Mouse (Mus musculus): ENCODE measurements at regions not wholly inside any gene's neighbourhood (a gene's known extent, or its start where the extent isn't known, plus 50 kb on each side); places are given as distances from the start of the nearest gene placed in this dataset.
A peak's percentile ranks its signal among the peaks of the same experiment; 100 is the strongest.

- peak; percentile 84 for ATAC-seq (replicated peaks; ENCODE audit: low FRiP score, low TSS enrichment, poor library complexity, severe bottlenecking)
Measured at GRCm38 (mm10) chr15:7459992-7460820, 62.0 kb upstream of the Egflam start.

- ATAC-seq (replicated peaks; ENCODE audit: low FRiP score, low TSS enrichment, poor library complexity, severe bottlenecking): no peak
Measured at GRCm38 (mm10) chr15:7462549-7462948, 64.4 kb upstream of the Egflam start.

GRCm38 (mm10) chr15:7463444-7464350 is 65.5 kb upstream of the Egflam start:
- no peak for ATAC-seq (replicated peaks; ENCODE audit: low FRiP score, low TSS enrichment, poor library complexity, severe bottlenecking)

DNA sequence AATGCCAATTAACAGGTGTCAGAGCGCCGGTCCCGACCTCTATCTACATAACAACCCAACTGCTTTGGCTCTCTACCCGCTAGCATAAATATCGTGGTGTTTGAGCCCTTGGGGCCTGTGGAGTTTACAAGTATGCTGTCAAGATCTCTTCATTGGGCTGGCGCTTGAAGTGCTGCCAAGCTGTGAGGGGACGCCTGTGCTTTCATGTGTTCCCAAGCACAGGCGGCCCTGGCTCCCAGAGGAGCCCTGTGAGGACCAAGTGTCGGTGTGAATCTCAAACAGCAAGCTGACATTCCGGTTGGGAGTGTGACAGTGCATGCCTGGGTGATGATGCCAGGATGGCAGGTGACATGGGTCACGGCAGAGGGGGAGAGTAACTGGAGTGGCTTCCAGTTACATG is 82.0 kb upstream of the Egflam start:
- no peak for ATAC-seq (replicated peaks; ENCODE audit: low FRiP score, low TSS enrichment, poor library complexity, severe bottlenecking)

GRCm38 (mm10) chr15:7480792-7481210 is 82.6 kb upstream of the Egflam start:
- no peak for ATAC-seq (replicated peaks; ENCODE audit: low FRiP score, low TSS enrichment, poor library complexity, severe bottlenecking)

- no peak for ATAC-seq (replicated peaks; ENCODE audit: low FRiP score, low TSS enrichment, poor library complexity, severe bottlenecking)
Measured at GRCm38 (mm10) chr15:7483686-7484085, 85.5 kb upstream of the Egflam start.

GRCm38 (mm10) chr15:7491091-7491490 is 92.9 kb upstream of the Egflam start:
- ATAC-seq (replicated peaks; ENCODE audit: low FRiP score, low TSS enrichment, poor library complexity, severe bottlenecking): no peak

DNA sequence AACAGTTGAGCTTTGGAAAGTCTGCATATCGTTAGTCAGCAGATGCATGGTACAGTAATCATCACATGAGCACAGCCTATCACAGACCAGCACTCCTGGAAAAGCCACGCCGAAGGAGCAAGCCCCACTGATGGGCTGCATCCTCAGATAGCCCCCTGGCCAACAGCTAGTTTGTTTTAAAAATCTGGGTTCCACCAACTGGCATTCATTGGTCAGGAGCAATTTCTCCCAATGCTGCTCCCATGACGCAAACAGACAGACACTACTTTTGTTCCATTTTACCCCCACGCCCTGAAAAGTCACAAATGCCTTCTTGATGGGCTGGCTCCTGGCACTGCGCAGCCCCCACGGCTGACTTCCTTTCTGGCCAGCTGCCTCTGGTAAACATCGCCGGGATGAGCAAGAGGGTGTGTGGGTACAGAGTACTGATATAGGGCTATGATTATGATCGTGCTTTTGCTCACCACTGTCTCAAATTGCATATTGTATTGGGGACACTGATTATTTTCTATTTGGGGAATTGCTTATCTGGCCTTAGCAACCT is 95.0 kb upstream of the Egflam start:
- ATAC-seq (replicated peaks; ENCODE audit: low FRiP score, low TSS enrichment, poor library complexity, severe bottlenecking): no peak

DNA sequence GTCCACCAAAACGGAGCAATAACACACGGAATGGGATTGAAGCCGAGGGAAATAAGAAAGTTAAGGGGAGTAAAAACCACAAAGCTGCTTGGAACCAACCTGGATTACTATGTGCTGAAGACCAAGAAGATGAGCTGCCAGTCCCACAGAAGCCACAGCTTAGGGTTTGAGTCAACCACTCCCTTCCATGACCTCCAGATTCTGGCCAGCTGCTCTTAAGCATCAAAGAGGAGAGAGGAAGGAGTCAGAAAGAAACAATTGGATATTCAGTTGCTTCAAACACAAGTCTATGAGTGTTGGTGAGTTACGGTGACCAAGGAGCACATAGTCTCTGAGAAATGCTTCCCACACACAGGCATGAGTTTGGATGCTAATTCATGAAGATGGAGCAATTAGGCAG is 99.7 kb upstream of the Egflam start:
- ATAC-seq (replicated peaks; ENCODE audit: low FRiP score, low TSS enrichment, poor library complexity, severe bottlenecking): no peak

- ATAC-seq (replicated peaks; ENCODE audit: low FRiP score, low TSS enrichment, poor library complexity, severe bottlenecking): no peak
Measured at GRCm38 (mm10) chr15:7508535-7508934, 110.3 kb upstream of the Egflam start.

GRCm38 (mm10) chr15:7514743-7515273 is 116.6 kb upstream of the Egflam start:
- no peak for ATAC-seq (replicated peaks; ENCODE audit: low FRiP score, low TSS enrichment, poor library complexity, severe bottlenecking)

GRCm38 (mm10) chr15:7521611-7522010 is 123.4 kb upstream of the Egflam start:
- ATAC-seq (replicated peaks; ENCODE audit: low FRiP score, low TSS enrichment, poor library complexity, severe bottlenecking): no peak

DNA sequence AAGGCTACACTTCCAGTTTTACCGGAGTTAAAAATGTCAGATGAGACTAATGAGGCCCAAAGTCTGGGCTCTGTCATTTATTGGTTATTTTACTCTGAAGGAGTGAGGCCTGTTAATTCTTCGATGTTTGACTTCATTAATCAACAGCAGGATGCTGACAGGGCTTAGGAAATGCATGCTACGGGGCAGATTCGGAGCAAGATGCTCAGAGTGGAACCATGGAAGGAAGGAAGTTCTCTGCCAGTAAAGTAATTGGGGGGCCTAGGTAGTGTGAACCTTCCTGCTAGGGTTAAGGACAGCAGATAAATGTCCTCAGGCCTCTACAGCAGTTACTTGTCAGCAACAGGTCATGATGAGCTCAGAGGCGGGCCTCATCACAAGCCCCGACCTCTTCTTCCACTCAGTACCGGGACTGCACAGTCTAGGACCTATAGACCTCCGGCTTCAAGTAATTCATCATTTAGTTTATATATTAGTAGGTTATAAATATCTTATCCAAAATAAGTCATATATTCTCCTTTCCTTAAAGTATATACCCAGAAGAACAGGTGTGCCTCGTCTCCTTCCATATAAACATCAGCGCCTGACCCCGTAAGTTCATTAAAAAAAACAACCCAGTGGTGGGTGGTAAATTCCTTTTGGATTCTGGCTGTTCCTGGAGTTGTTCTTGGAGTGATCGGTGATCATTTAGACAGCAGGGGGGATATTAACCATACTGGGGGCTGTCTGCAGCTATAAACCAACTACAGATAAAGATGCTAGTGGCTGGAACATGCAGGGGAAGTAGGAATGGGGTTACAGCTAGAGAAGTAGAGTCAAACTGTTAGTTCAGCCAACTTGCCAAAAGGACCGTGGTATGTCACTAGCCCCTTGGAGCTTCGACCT is 124.9 kb upstream of the Egflam start:
- no peak for ATAC-seq (replicated peaks; ENCODE audit: low FRiP score, low TSS enrichment, poor library complexity, severe bottlenecking)

DNA sequence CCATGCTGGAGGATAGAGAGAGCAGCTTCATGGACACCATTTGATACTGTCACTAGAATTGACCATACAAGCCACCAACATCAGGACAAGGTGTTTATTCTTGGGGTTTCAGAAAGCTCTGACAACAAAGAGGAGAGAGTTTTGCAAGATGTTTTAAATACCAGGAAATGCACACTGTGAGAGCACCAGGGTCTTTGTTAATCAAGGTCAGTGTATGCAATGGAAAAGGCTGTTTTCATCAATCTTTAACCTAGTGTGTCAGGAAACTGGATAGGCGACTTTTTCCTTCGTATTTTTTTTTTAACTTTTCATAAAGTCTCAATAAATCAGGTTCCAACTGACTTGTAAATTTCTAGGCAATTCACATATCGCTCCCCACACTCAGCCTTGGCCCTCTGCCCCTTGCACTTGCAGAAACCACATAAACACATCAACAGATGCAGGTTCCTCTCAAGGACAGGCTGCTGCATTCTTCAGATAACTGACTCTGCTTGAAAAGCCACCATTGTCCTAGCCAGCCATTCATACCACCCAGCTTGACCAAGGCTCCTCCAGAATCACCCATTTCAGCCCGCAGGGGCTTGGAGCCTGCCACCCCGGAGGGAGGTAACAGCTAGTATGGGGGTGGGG is 132.9 kb upstream of the Egflam start:
- no peak for ATAC-seq (replicated peaks; ENCODE audit: low FRiP score, low TSS enrichment, poor library complexity, severe bottlenecking)

DNA sequence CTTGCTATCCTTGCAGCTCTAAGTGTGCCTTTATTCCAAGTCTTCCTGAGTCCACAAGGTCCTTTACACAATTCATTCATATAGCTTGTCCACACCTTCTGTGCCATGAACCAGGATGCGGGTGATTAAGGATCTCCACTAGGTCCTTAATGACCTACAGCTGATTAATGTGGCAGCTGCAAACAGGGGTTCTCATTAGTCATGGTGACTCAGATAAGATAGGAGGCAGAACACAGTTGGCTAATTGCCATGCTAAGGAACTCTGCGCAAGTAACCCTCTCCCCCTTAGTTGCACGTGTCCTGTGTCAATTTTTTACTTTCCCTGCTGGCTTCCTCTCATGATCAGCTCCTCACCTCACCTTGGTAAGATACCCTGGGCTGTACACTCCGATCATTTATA is 139.7 kb upstream of the Egflam start:
- no peak for ATAC-seq (replicated peaks; ENCODE audit: low FRiP score, low TSS enrichment, poor library complexity, severe bottlenecking)

DNA sequence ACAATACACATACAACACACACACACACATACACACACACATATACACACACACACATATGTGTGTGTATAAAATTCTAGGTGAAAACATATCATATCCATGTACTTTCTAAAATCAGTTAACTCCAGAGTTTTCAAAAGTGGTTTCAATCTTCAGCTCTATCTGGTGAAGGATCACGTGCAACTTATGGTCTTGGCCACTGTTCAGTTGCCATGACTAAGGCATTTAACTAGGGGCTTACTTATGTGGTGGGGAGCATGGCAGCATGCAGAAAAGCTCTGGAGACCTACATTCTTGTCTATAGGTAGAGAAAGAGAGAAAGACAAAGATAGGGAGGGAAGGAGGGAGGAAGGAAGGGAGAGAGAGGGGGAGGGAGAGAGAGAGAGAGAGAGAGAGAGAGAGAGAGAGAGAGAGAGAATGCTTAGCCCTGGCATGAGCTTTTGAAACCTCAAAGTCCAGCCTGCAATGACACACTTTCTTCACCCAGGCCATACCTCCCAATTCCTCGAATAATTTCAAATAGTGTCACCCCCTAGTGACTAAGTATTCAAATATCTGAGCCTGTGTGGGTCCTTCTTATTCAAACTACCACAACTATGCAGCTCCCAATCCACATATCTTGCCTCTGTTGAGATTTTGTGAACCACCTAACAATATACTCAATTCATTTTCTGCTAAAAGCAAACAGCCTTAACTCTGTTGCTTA is 155.1 kb upstream of the Egflam start:
- ATAC-seq (replicated peaks; ENCODE audit: low FRiP score, low TSS enrichment, poor library complexity, severe bottlenecking): no peak

- no peak for ATAC-seq (replicated peaks; ENCODE audit: low FRiP score, low TSS enrichment, poor library complexity, severe bottlenecking)
Measured at GRCm38 (mm10) chr15:7554433-7554832, 156.2 kb upstream of the Egflam start.

DNA sequence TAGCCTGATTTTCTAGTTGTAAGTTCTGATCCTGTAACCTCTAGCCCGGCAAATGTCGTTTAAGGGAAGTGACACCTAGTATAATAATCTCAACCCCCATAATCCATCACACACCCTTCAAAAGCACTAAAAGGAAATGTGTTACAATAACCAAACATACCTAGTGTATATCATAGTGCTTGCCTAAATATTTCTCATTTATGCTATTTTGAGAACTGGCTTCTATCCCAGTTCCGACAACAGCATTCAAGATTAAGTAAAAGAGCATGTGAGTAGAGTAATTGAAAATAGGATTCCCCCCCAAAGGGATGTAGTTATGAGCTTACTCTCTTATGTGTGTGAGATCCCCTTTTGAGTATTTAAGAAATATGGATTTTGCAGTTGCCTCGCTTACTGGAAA is 165.1 kb upstream of the Egflam start:
- no peak for ATAC-seq (replicated peaks; ENCODE audit: low FRiP score, low TSS enrichment, poor library complexity, severe bottlenecking)

All from megakaryocyte-erythroid progenitor cell, adult 5-6 weeks (primary cell).